Mouse (Mus musculus) CH12.LX (cell line): ENCODE measurements around the gene Stx8.

Source experiments
- CHD1 ChIP-seq: IDR thresholded peaks from 2 replicates; pipeline ENCODE4 v1.6.1; 2012; ENCODE audit warnings: low read depth, low read length, improper control_type of control experiment, inconsistent platforms
- CTCF ChIP-seq, 2 experiments: IDR thresholded peaks in 1 of 2; conservative IDR thresholded peaks in 1 of 2; 2 replicates each; pipeline ENCODE4 v1.5.1; 2011 to 2012; ENCODE audit warnings: low read depth in 2 of 2, low read length in 2 of 2, improper control_type of control experiment in 1 of 2, inconsistent platforms in 1 of 2, mild to moderate bottlenecking in 1 of 2, moderate library complexity in 1 of 2
- EP300 ChIP-seq: IDR thresholded peaks from 2 replicates; pipeline ENCODE4 v1.6.1; 2011; ENCODE audit warnings: low read length, improper control_type of control experiment
- ETS1 ChIP-seq: conservative IDR thresholded peaks from 2 replicates; pipeline ENCODE4 v1.6.1; 2012; ENCODE audit warnings: low read depth, mild to moderate bottlenecking, inconsistent platforms, low read length, improper control_type of control experiment, moderate library complexity
- HCFC1 ChIP-seq: IDR thresholded peaks from 2 replicates; pipeline ENCODE4 v1.6.1; 2012; ENCODE audit warnings: low read depth, mild to moderate bottlenecking, inconsistent platforms, low read length, improper control_type of control experiment
- MAFK ChIP-seq: IDR thresholded peaks from 2 replicates; pipeline ENCODE4 v1.6.1; 2011; ENCODE audit warnings: low read length, improper control_type of control experiment; ENCODE audit not compliant: insufficient replicate concordance
- MAX ChIP-seq: IDR thresholded peaks from 2 replicates; pipeline ENCODE4 v1.6.1; 2011; ENCODE audit warnings: low read length, improper control_type of control experiment
- MAZ ChIP-seq: IDR thresholded peaks from 2 replicates; pipeline ENCODE4 v1.6.1; 2012; ENCODE audit warnings: low read depth, mild to moderate bottlenecking, inconsistent platforms, low read length, improper control_type of control experiment, moderate library complexity
- MXI1 ChIP-seq: IDR thresholded peaks from 2 replicates; pipeline ENCODE4 v1.6.1; 2011; ENCODE audit warnings: mild to moderate bottlenecking, low read depth, low read length, improper control_type of control experiment
- POLR2A ChIP-seq: IDR thresholded peaks from 2 replicates; pipeline ENCODE4 v1.6.1; 2011; ENCODE audit warnings: low read depth, mild to moderate bottlenecking, improper control_type of control experiment, low read length
- RCOR1 ChIP-seq: conservative IDR thresholded peaks from 2 replicates; pipeline ENCODE4 v1.6.1; 2012; ENCODE audit warnings: low read depth, mild to moderate bottlenecking, inconsistent platforms, low read length, improper control_type of control experiment
- UBTF ChIP-seq: IDR thresholded peaks from 2 replicates; pipeline ENCODE4 v1.6.1; 2012; ENCODE audit warnings: low read depth, mild to moderate bottlenecking, inconsistent platforms, low read length, improper control_type of control experiment, moderate library complexity

DNA sequence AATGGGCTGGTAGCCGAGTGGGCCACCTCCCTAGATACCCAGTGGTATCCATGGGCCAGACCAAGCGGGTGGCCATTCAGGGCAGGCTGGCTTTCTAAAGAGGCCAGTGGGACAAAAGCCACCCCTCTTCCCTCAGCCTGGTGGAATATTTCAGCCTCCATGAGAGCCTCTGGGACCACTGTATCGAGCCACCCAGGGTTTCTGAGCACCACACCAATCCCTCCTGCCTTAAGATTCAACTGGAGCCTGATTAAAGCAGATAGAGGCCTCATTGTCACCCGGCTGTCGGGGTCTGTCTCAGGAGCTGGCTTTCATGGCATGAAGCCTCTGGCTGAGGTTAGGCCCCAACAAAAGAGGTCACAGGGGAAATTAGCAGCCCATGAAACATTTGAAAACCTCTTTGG is 260.7 kb downstream of the Stx8 start:
- TF ChIP-seq CTCF (conservative IDR thresholded peaks at IDR 0.05 in 1 of 2, IDR thresholded peaks at IDR 0.05 in 1 of 2; ENCODE audit: low read depth in 2 of 2, low read length in 2 of 2) = no peak
- no peak for TF ChIP-seq RCOR1
- no peak for TF ChIP-seq MAX
- TF ChIP-seq CHD1 = no peak
- TF ChIP-seq MAFK = no peak
- TF ChIP-seq POLR2A = no peak
- TF ChIP-seq MXI1 = no peak
- no peak for TF ChIP-seq HCFC1
- TF ChIP-seq EP300 = no peak
- TF ChIP-seq UBTF = no peak
- TF ChIP-seq MAZ = no peak
- TF ChIP-seq ETS1 = no peak
